ENCODE assay signal across 21 mouse cellular contexts in genomic region chr16:19918286-19918685, GRCm38 (mm10).
A peak's percentile ranks its signal among the peaks of the same experiment; 100 is the strongest.
DNase-seq lines count a peak whose midpoint lies in the region; ATAC-seq and TF ChIP-seq lines count a peak whose summit lies in the region.
"Had no signal": no experiment of that assay in that cellular context is flagged by ENCODE, and none has a peak within 500 bp of the region (broad histone marks: within the 10 kb centered on the region; RNA-seq: fewer than 3 reads in every experiment).

No protein-coding gene starts in this region.

- no peak overlapping the region for H3K9ac ChIP-seq in lung, embryonic 16.5 days (ENCODE audit: low read length)
- H3K9ac ChIP-seq in lung, postnatal 0 days (replicated peaks; ENCODE audit: low read depth): no peak overlapping the region

- no peaks in the 10 kb centered on the region for H3K27me3 ChIP-seq in lung, embryonic 16.5 days (ENCODE audit: control insufficient read depth, insufficient read depth, low read depth, low read length)
- H3K27me3 ChIP-seq in lung, postnatal 0 days (replicated peaks; ENCODE audit: insufficient read depth, low read length): no peaks in the 10 kb centered on the region
- H3K27me3 ChIP-seq: Patski had no signal

- TF ChIP-seq POLR2A in lung, adult 2 months (IDR thresholded peaks at IDR 0.05; ENCODE audit: borderline replicate concordance, extremely low read depth, low read depth, low read length): no peak

- DNase-seq in lung, adult 2 months: no peak
- peak; percentile 48 for DNase-seq in lung, postnatal 0 days (ENCODE audit: low spot score)
- no peak for DNase-seq in lung, postnatal 14 days
- peak; percentile 43 for DNase-seq in lung, postnatal 25 days (ENCODE audit: low spot score)
- DNase-seq in lung, postnatal 4 days: no peak
- DNase-seq in lung, postnatal 36 days: peak; percentile 46
- no peak for DNase-seq in lung, postnatal 10 days
- DNase-seq: adrenal gland, adult 2 months; adrenal gland, adult 8-10 months; adrenal gland, postnatal 10 days; adrenal gland, postnatal 14 days; adrenal gland, postnatal 25 days; adrenal gland, postnatal 36 days; B cell, adult 2 months; cerebellum, adult 11 months; cerebellum, adult 11-12 months had no signal

- no peaks in the 10 kb centered on the region for H3K36me3 ChIP-seq in lung, embryonic 16.5 days (ENCODE audit: control insufficient read depth, insufficient read depth, low read length)
- no peaks in the 10 kb centered on the region for H3K36me3 ChIP-seq in lung, postnatal 0 days (ENCODE audit: insufficient read depth, low read length)
- H3K36me3 ChIP-seq: G1E had no signal

- peak; percentile 15; the same call in 1 of the 2 replicates for ATAC-seq in lung, embryonic 16.5 days (ENCODE audit: low read depth)
- peak; percentile 72; the same call in 1 of the 2 replicates for ATAC-seq in lung, postnatal 0 days
- ATAC-seq: activated CD4-positive, CD25-positive, alpha-beta regulatory T cell, adult 4 months; CD4-positive, CD25-positive, alpha-beta regulatory T cell, adult 4 months; Patski had no signal

- 0 out of 2 replicates have a peak, but pooled peaks have one; percentile 14 for TF ChIP-seq EP300 in lung, postnatal 0 days (IDR thresholded peaks at IDR 0.05)

- no peak overlapping the region for H3K4me2 ChIP-seq in lung, embryonic 16.5 days (ENCODE audit: low read depth, low read length)
- no peak overlapping the region for H3K4me2 ChIP-seq in lung, postnatal 0 days (replicated peaks; ENCODE audit: low read depth, low read length)

- no peaks in the 10 kb centered on the region for H3K9me3 ChIP-seq in lung, embryonic 16.5 days (ENCODE audit: control insufficient read depth, low read length)
- H3K9me3 ChIP-seq in lung, postnatal 0 days (ENCODE audit: low read length): no peaks in the 10 kb centered on the region
- H3K9me3 ChIP-seq: G1E had no signal

- 61% methylated on average over 1 of the region's 1 CpGs for WGBS in lung, embryonic 16.5 days
- WGBS in lung, adult 2 months: 65% methylated on average over 1 of the region's 1 CpGs
- WGBS in lung, postnatal 0 days: 65% methylated on average over 1 of the region's 1 CpGs

- no peaks in the 10 kb centered on the region for H3K4me1 ChIP-seq in lung, embryonic 16.5 days (replicated peaks; ENCODE audit: control insufficient read depth, insufficient read depth, low read length)
- H3K4me1 ChIP-seq in lung, adult 2 months (ENCODE audit: control insufficient read depth, insufficient read depth, low read length): no peaks in the 10 kb centered on the region; the same call in 1 of the 2 replicates
- H3K4me1 ChIP-seq in lung, postnatal 0 days (ENCODE audit: insufficient read depth, low read depth, low read length): no peaks in the 10 kb centered on the region

- H3K4me3 ChIP-seq in lung, embryonic 16.5 days (ENCODE audit: low read length): no peak overlapping the region
- H3K4me3 ChIP-seq in lung, adult 2 months (replicated peaks; ENCODE audit: extremely low read depth, low read depth, low read length): no peak overlapping the region
- no peak overlapping the region for H3K4me3 ChIP-seq in lung, postnatal 0 days (ENCODE audit: low read depth, low read length)

- H3K27ac ChIP-seq in lung, embryonic 16.5 days (ENCODE audit: low read length): no peak overlapping the region
- no peak overlapping the region for H3K27ac ChIP-seq in lung, postnatal 0 days (ENCODE audit: low read length)

- no peak for TF ChIP-seq CTCF in lung, adult 2 months (IDR thresholded peaks at IDR 0.05; ENCODE audit: insufficient read depth, low read length)
- TF ChIP-seq CTCF in lung, postnatal 0 days (IDR thresholded peaks at IDR 0.05): no peak

Comparison
In these comparisons a context has a peak if more than half of its experiments do, and no peak if none do; other contexts are left out.
1. DNase-seq: peak in lung, postnatal 0 days (single experiment), lung, postnatal 25 days (single experiment) and lung, postnatal 36 days (single experiment); none in lung, adult 2 months (single experiment), lung, postnatal 14 days (single experiment), lung, postnatal 4 days (0 of 2) and lung, postnatal 10 days (single experiment).